Mouse (Mus musculus) intestine, embryonic 16.5 days (tissue): ENCODE measurements around the gene Cdc20. TPM values are rescaled to one million over a fixed set of nuclear protein-coding genes. Genes with fewer than 3 reads are reported as not detected.

Experiments
- ATAC-seq: fragments of 200-750 bp; cut with Nextera tagmentation; 2 replicates; pipeline ENCODE4 v1.8.0; 2017; ENCODE audit warnings: moderate TSS enrichment, moderate library complexity
- H3K27ac ChIP-seq: fragments of 300-500 bp; sonication (generic); 2 replicates; pipeline ENCODE4 v1.5.1; 2014; ENCODE audit warnings: mild to moderate bottlenecking, low read length
- H3K27me3 ChIP-seq: fragments of 300-500 bp; sonication (generic); replicated peaks from 2 replicates; pipeline ENCODE4 v1.6.1; 2014; ENCODE audit warnings: low read length, control low read depth, mixed read lengths; ENCODE audit not compliant: control insufficient read depth, insufficient read depth
- H3K36me3 ChIP-seq: fragments of 300-500 bp; sonication (generic); 2 replicates; pipeline ENCODE4 v1.6.1; 2014; ENCODE audit warnings: low read length, control low read depth; ENCODE audit not compliant: control insufficient read depth, insufficient read depth
- H3K4me1 ChIP-seq: fragments of 300-500 bp; sonication (generic); 2 replicates; pipeline ENCODE4 v1.6.1; 2014; ENCODE audit warnings: low read length, control low read depth, mixed read lengths; ENCODE audit not compliant: control insufficient read depth, insufficient read depth
- H3K4me2 ChIP-seq: fragments of 300-500 bp; sonication (generic); 2 replicates; pipeline ENCODE4 v1.6.1; 2014; ENCODE audit warnings: low read depth, low read length, control low read depth
- H3K4me3 ChIP-seq: fragments of 300-500 bp; sonication (generic); 2 replicates; pipeline ENCODE4 v1.5.1; 2014; ENCODE audit warnings: mild to moderate bottlenecking, low read length
- H3K9ac ChIP-seq: fragments of 300-500 bp; sonication (generic); 2 replicates; pipeline ENCODE4 v1.6.1; 2014; ENCODE audit warnings: low read depth, low read length
- H3K9me3 ChIP-seq: fragments of 300-500 bp; sonication (generic); 2 replicates; pipeline ENCODE4 v1.6.1; 2016; ENCODE audit warnings: low read length, control low read depth; ENCODE audit not compliant: control insufficient read depth
- WGBS: fragments of 180-500 bp; shearing (Covaris S2); extraction: QIAGEN DNeasy Blood & Tissue Kit; methylation state at CpG from one replicate; pipeline ENCODE4 v1.1.7; 2014; 5-methylcytosine and 5-hydroxymethylcytosine counted together
- polyA plus RNA-seq: library from polyadenylated mRNA; unstranded; fragments of >200 nt; fragmentation: Nextera tagmentation; extraction: Ambion mirVana; gene quantifications from 2 replicates; pipeline ENCODE4 v1.2.1, GENCODE M21; 2015

Gene Cdc20
- polyA plus RNA-seq = 201 and 226 TPM in 2 replicates

DNA sequence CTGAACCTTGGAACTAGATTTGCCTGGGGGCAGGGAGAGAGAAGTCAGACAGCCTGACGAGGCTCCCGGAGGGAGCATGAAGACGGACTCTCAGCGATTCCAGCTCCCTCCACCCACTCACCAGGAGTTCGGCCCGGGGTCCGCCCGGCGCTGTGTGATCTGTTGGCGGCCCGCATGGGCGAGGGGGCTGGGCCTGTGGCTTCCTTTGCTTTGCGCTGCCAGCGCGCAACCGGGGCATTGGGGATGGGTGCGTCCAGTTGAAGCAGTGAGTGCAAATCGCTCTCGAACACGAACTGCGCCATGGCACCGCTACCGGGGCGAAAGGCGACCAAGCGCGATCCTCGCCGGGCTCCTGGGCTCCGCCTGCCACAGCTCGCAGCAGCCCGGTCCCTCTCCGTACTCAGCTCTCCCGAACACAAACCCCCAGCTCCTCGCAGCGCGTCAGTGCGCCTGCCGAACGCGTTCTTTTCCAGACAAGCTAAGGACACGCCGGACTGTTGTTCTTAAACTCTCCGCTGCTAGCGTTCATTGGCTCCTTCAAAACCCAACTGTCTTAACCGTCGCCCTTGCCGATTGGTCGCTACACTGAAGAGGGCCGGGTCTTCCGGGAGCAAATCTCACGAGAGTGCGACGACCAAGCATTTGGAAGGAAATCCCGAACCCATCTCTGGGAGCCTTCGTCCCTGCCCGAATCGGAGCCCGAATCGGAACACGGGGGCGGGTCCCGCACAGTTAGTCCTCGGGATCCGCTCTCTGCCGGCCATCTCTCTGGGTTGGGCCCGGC, at the start of gene Cdc20:
Cdc20 (minus strand) TSS at position 533 of the 784 bp plus-strand sequence.
- Histone ChIP-seq H3K4me1 (peaks cover 26% of the 10 kb centered on the region), H3K27ac (peak within 1 kb of the TSS; percentile 89), H3K27me3 (no peaks in the 10 kb centered on the region), H3K9me3 (no peaks in the 10 kb centered on the region), H3K36me3 (peaks cover 10% of the 10 kb centered on the region), H3K4me2 (peak within 1 kb of the TSS; percentile 97), H3K9ac (peak within 1 kb of the TSS; percentile 88), H3K4me3 (peak within 1 kb of the TSS; percentile 74)
- WGBS = 0% methylated on average over 67 of the region's 67 CpGs
- ATAC-seq = peak; percentile 95

GRCm38 (mm10) chr4:118476773-118477530, 39.8 kb upstream of the Cdc20 start:
- WGBS = 63% methylated on average over 15 of the region's 15 CpGs
- H3K4me2 ChIP-seq = no peak overlapping the region
- H3K9me3 ChIP-seq = no peaks in the 10 kb centered on the region
- H3K36me3 ChIP-seq = no peaks in the 10 kb centered on the region
- H3K4me1 ChIP-seq = no peaks in the 10 kb centered on the region
- H3K9ac ChIP-seq = no peak overlapping the region
- H3K27me3 ChIP-seq = no peaks in the 10 kb centered on the region
- no peak for ATAC-seq
- no peak overlapping the region for H3K4me3 ChIP-seq
- no peak overlapping the region for H3K27ac ChIP-seq

DNA sequence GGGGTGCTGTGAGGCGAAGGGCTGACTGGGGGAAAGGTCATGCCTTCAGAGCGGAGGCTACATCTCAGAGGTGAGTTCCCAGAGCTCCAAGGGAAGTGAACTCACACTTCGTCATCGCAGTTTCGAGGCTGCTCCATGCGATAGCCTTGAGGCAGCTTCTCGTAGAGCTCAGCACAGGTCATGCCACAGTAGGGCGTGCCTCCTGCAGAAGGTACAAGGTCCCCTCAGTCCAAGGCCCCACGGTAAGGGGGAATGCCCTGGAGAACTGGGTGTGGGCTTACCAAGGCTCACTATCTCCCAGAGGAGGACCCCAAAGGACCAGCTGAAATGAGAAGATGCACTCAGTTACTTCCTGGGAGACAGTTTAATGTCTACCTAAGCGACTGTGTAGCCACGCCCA, 35.5 kb upstream of the Cdc20 start:
- Histone ChIP-seq H3K9ac (no peak overlapping the region), H3K27ac (no peak overlapping the region), H3K4me1 (no peaks in the 10 kb centered on the region; the same call in 1 of the 2 replicates), H3K27me3 (no peaks in the 10 kb centered on the region), H3K9me3 (no peaks in the 10 kb centered on the region), H3K4me3 (no peak overlapping the region), H3K36me3 (no peaks in the 10 kb centered on the region), H3K4me2 (no peak overlapping the region)
- WGBS = 76% methylated on average over 11 of the region's 11 CpGs
- peak; percentile 89 for ATAC-seq

DNA sequence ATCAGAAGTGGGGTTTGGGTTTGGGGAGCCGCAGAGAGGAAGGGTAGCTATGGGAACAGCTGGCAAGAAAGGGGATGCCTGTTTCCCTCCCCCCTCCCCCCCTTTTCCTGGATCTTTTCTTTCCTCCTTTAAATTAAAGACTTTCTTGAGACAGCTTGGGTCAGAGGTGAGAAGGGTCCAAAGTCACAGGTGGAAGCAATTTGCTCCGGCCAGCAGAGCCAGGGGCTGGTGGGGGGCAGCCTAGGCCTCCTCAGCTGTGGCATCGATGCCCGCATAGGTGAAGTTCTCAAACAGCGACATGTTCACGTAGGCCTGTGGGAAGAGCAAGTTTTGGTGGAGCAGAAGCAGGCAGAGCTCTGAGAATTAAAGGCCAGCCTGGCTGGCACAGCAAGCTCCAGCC, 34.1 kb upstream of the Cdc20 start:
- Histone ChIP-seq H3K9ac (no peak overlapping the region), H3K4me3 (no peak overlapping the region), H3K27ac (no peak overlapping the region), H3K9me3 (no peaks in the 10 kb centered on the region), H3K4me2 (no peak overlapping the region), H3K27me3 (no peaks in the 10 kb centered on the region), H3K36me3 (no peaks in the 10 kb centered on the region), H3K4me1 (no peaks in the 10 kb centered on the region; the same call in 1 of the 2 replicates)
- no peak for ATAC-seq
- 88% methylated on average over 6 of the region's 6 CpGs for WGBS

GRCm38 (mm10) chr4:118465697-118466163, 28.6 kb upstream of the Cdc20 start:
- Histone ChIP-seq H3K4me3 (no peak overlapping the region), H3K36me3 (no peaks in the 10 kb centered on the region), H3K27me3 (no peaks in the 10 kb centered on the region), H3K27ac (no peak overlapping the region), H3K4me1 (no peaks in the 10 kb centered on the region; the same call in 1 of the 2 replicates), H3K4me2 (no peak overlapping the region), H3K9ac (no peak overlapping the region), H3K9me3 (no peaks in the 10 kb centered on the region)
- 31% methylated on average over 11 of the region's 11 CpGs for WGBS
- ATAC-seq = peak; percentile 55; the same call in 1 of the 2 replicates

DNA sequence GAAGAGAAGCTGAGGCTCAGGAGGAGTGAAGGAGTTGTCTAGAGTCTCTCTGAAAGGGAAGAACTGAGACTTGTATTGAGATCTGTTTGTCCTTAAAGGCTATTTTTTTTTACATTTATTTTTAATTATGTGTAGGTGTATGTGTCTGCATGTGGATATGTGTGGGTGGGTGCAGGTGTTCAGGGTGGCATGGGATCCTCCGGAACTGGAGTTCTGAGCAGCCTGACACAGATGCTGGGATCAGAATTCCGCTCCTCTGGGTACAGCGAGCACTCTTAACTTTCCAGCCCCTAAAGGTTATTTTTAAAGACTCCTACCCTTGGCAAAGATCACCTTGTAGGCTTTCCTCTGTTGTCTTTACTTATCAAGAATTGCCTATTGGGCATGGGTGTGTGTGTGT, 27.8 kb upstream of the Cdc20 start:
- Histone ChIP-seq H3K27ac (no peak overlapping the region), H3K9ac (no peak overlapping the region), H3K36me3 (no peaks in the 10 kb centered on the region), H3K27me3 (no peaks in the 10 kb centered on the region), H3K4me2 (no peak overlapping the region), H3K4me3 (no peak overlapping the region), H3K9me3 (no peaks in the 10 kb centered on the region), H3K4me1 (no peaks in the 10 kb centered on the region)
- no peak for ATAC-seq
- 94% methylated on average over 3 of the region's 3 CpGs for WGBS

DNA sequence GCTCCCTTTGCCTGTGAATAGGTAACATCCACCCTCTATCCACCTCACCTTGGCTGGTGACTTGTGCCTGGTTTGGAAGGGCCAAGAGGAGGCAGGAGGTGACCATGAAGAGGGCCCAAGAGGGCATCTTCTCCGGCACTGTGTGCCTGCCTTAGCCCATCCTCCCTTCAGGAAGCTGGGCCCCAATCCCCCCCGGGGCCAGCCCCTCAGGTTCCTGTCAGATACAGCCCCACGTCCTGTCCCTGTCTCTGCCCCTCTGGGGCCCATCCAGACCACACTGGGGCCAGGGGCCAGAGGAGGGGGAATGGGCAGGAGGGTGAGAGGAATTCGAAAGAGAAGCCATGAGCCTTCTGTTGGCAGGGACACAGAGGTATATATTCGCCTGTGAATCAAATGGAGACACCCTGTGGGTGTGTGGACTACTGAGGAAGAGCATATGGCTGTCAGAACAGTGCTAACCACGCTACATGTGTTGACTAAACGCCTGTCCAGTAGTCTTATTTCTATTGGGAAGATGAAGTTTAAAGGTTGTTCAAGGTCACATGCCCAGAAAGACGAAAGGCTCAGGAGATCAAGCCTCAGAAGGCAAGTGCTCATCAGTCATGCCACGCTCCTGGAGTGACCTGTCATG, 20.3 kb upstream of the Cdc20 start, which contains the start of gene Mpl:
Mpl (minus strand) TSS at position 169 of the 631 bp plus-strand sequence.
- no peak within 1 kb of the TSS for H3K4me3 ChIP-seq
- no peaks in the 10 kb centered on the region for H3K36me3 ChIP-seq
- H3K27ac ChIP-seq = no peak within 1 kb of the TSS
- no peaks in the 10 kb centered on the region for H3K9me3 ChIP-seq
- H3K9ac ChIP-seq = no peak within 1 kb of the TSS
- no peak for ATAC-seq
- no peak within 1 kb of the TSS for H3K4me2 ChIP-seq
- WGBS = 62% methylated on average over 9 of the region's 9 CpGs
- H3K27me3 ChIP-seq = no peaks in the 10 kb centered on the region
- H3K4me1 ChIP-seq = no peaks in the 10 kb centered on the region

DNA sequence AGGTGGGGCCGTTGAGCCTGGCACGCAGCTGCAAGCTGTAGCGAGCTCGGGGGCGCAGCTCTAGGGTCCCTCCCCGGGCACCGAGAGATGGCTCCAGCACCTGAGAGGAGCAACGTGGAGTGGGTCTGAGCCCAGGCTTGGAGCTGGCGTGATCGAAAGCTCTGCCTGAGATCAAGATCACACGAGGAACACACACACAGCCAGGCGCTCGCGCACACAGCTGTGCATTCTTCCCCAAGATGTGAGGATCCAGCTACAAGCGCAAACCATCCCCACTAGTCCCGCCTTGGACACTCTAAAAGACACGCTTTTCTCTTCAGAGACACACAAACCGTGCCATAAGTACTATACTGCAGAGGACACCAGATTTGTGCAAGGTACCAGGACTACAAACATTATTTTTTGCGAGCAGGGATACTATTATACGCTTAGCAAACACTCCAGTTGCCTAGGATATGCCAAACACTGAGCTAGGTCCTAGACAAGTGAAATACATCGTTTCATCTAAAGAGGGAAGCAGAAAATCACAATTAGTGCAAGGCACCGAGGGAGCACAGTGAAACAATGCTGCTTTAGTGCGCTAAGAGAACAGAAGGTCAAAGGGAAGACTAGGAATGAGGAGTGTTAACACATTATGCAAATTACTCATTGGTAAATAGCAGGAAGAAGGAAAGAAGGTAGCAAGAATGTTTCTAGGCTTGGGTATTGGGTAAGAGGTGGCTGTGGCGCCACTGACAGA, 9.4 kb upstream of the Cdc20 start:
- Histone ChIP-seq H3K4me2 (peak overlapping the region; percentile 80), H3K36me3 (no peaks in the 10 kb centered on the region), H3K27me3 (no peaks in the 10 kb centered on the region), H3K9me3 (no peaks in the 10 kb centered on the region), H3K27ac (no peak overlapping the region), H3K4me3 (peak overlapping the region; percentile 48), H3K4me1 (peaks cover 10% of the 10 kb centered on the region; the same call in 1 of the 2 replicates), H3K9ac (peak overlapping the region; percentile 66)
- peak; percentile 54 for ATAC-seq
- 25% methylated on average over 24 of the region's 24 CpGs for WGBS
